8 mouse cellular contexts compared by ENCODE assay signal in genomic region chr7:29306619-29307018, GRCm38 (mm10). TPM values are rescaled to one million over a fixed set of nuclear protein-coding genes. Genes with fewer than 3 reads are reported as not detected.
A peak's percentile ranks its signal among the peaks of the same experiment; 100 is the strongest.
DNase-seq lines count a peak whose midpoint lies in the region; ATAC-seq and TF ChIP-seq lines count a peak whose summit lies in the region.

No protein-coding gene starts in this region.

- peak overlapping the region; percentile 95 for H3K4me2 ChIP-seq in embryonic facial prominence, embryonic 12.5 days (replicated peaks)
- peak overlapping the region; percentile 98; the same call in 1 of the 2 replicates for H3K4me2 ChIP-seq in limb, embryonic 12.5 days

- peaks cover 49% of the 10 kb centered on the region for H3K4me1 ChIP-seq in embryonic facial prominence, embryonic 12.5 days
- peaks cover 62% of the 10 kb centered on the region for H3K4me1 ChIP-seq in limb, embryonic 12.5 days (replicated peaks)
- peaks cover 24% of the 10 kb centered on the region for H3K4me1 ChIP-seq in olfactory bulb, adult 2 months (ENCODE audit: control insufficient read depth, insufficient read depth, low read length)

- H3K36me3 ChIP-seq in embryonic facial prominence, embryonic 12.5 days, result no peaks in the 10 kb centered on the region
- peaks cover 9% of the 10 kb centered on the region for H3K36me3 ChIP-seq in limb, embryonic 12.5 days

- 26% methylated on average over 7 of the region's 7 CpGs for WGBS in embryonic facial prominence, embryonic 12.5 days
- WGBS in limb, embryonic 12.5 days, result 27% methylated on average over 7 of the region's 7 CpGs
- 19% methylated on average over 7 of the region's 7 CpGs for WGBS in olfactory bulb, adult 2 months

- H3K27me3 ChIP-seq in embryonic facial prominence, embryonic 12.5 days, result peaks cover 21% of the 10 kb centered on the region; the same call in 1 of the 2 replicates
- H3K27me3 ChIP-seq in limb, embryonic 12.5 days, result peaks cover 17% of the 10 kb centered on the region; the same call in 1 of the 2 replicates

- H3K4me3 ChIP-seq in embryonic facial prominence, embryonic 12.5 days, result no peak overlapping the region
- no peak overlapping the region for H3K4me3 ChIP-seq in limb, embryonic 12.5 days (replicated peaks)
- no peak overlapping the region for H3K4me3 ChIP-seq in olfactory bulb, adult 2 months (ENCODE audit: insufficient read depth, low read depth, low read length)

- no peak for TF ChIP-seq POLR2A in olfactory bulb, adult 2 months (IDR thresholded peaks at IDR 0.05; ENCODE audit: insufficient read depth, low read depth, low read length)

- H3K27ac ChIP-seq in embryonic facial prominence, embryonic 12.5 days, result no peak overlapping the region
- H3K27ac ChIP-seq in limb, embryonic 12.5 days, result no peak overlapping the region
- H3K27ac ChIP-seq in olfactory bulb, adult 2 months (ENCODE audit: insufficient read depth, low read depth, low read length), result peak overlapping the region; percentile 39

- no peak overlapping the region for H3K9ac ChIP-seq in embryonic facial prominence, embryonic 12.5 days
- no peak overlapping the region for H3K9ac ChIP-seq in limb, embryonic 12.5 days (replicated peaks)

- H3K9me3 ChIP-seq in embryonic facial prominence, embryonic 12.5 days, result no peaks in the 10 kb centered on the region
- no peaks in the 10 kb centered on the region for H3K9me3 ChIP-seq in limb, embryonic 12.5 days

- no peak for ATAC-seq in embryonic facial prominence, embryonic 12.5 days (ENCODE audit: insufficient number of reproducible peaks, insufficient read depth, low FRiP score, low TSS enrichment)
- no peak for ATAC-seq in limb, embryonic 12.5 days (ENCODE audit: insufficient number of reproducible peaks, insufficient read depth, low FRiP score, low TSS enrichment, low read depth)

- peak; percentile 76 to 87 for DNase-seq in left cerebral cortex, postnatal 14 days (ENCODE audit: low spot score in 2 of 2)
- no peak for DNase-seq in left cerebral cortex, adult 18-20 months (ENCODE audit: low spot score in 2 of 2)
- DNase-seq in MN1 (ENCODE audit: low spot score), result peak; percentile 76
- no peak for DNase-seq in heart, postnatal 36 days
- no peak for DNase-seq in testis, postnatal 14 days (ENCODE audit: low spot score)

- no peak for TF ChIP-seq CTCF in olfactory bulb, adult 2 months (IDR thresholded peaks at IDR 0.05; ENCODE audit: insufficient read depth, low read depth, low read length)

- intact Hi-C loops in left cerebral cortex, postnatal 14 days (cut with DNase I), result loop anchor here (5.0 kb wide), 1 partner anchor 41 kb away; no protein-coding TSS in a partner anchor
- intact Hi-C loops in heart, postnatal 36 days (cut with DNase I), result loop anchor here (5.0 to 10.0 kb wide), 2 partner anchors 216 to 562 kb away; partner anchors contain the start of genes Mrps12 and Sars2

RNA-seq across cellular contexts. Expression of gene Dpf1, which starts 2.9 kb away (rescaled TPM):
- 100 to 1,000 TPM in 1 of 2 experiments, 10 to 100 TPM in 1; 97.6 to 105 TPM for total RNA-seq in left cerebral cortex, postnatal 14 days (2021)
- total RNA-seq in left cerebral cortex, adult 18-20 months (2021), result 100 to 1,000 TPM; 107 to 120 TPM
- 25.7 and 27.9 TPM in 2 replicates for polyA plus RNA-seq in embryonic facial prominence, embryonic 12.5 days (2016; fragmentation: Nextera tagmentation; extraction: Ambion mirVana)
- polyA plus RNA-seq in limb, embryonic 12.5 days (2016; fragmentation: Nextera tagmentation; extraction: Ambion mirVana), result 22.4 and 23.7 TPM in 2 replicates
- not detected in 2 replicates for polyA plus RNA-seq in olfactory bulb, adult 2 months (2012; ENCODE audit: insufficient read depth, insufficient read length, low replicate concordance, missing spikeins)
- under 1 TPM; 0.44 to 0.51 TPM for total RNA-seq in heart, postnatal 36 days (2021)

RNA-seq across cellular contexts. Expression of gene Ppp1r14a, which starts 17.5 kb away (rescaled TPM):
- 1 to 10 TPM; 6.6 to 8.0 TPM for total RNA-seq in left cerebral cortex, postnatal 14 days (2021)
- total RNA-seq in left cerebral cortex, adult 18-20 months (2021), result 10 to 100 TPM; 16.8 to 18.3 TPM
- 17.1 and 19.6 TPM in 2 replicates for polyA plus RNA-seq in embryonic facial prominence, embryonic 12.5 days (2016; fragmentation: Nextera tagmentation; extraction: Ambion mirVana)
- polyA plus RNA-seq in limb, embryonic 12.5 days (2016; fragmentation: Nextera tagmentation; extraction: Ambion mirVana), result 7.6 and 8.0 TPM in 2 replicates
- polyA plus RNA-seq in olfactory bulb, adult 2 months (2012; ENCODE audit: insufficient read depth, insufficient read length, low replicate concordance, missing spikeins), result not detected in 2 replicates
- total RNA-seq in heart, postnatal 36 days (2021), result 10 to 100 TPM in 1 of 2 experiments, 1 to 10 TPM in 1; 9.6 to 10.5 TPM

RNA-seq across cellular contexts. Expression of gene Spint2, which starts 24.9 kb away (rescaled TPM):
- 10 to 100 TPM; 11.5 to 19.4 TPM for total RNA-seq in left cerebral cortex, postnatal 14 days (2021)
- total RNA-seq in left cerebral cortex, adult 18-20 months (2021), result 10 to 100 TPM; 27.6 to 33.5 TPM
- polyA plus RNA-seq in embryonic facial prominence, embryonic 12.5 days (2016; fragmentation: Nextera tagmentation; extraction: Ambion mirVana), result 94.0 and 104 TPM in 2 replicates
- polyA plus RNA-seq in limb, embryonic 12.5 days (2016; fragmentation: Nextera tagmentation; extraction: Ambion mirVana), result 106 and 107 TPM in 2 replicates
- not detected in 2 replicates for polyA plus RNA-seq in olfactory bulb, adult 2 months (2012; ENCODE audit: insufficient read depth, insufficient read length, low replicate concordance, missing spikeins)
- total RNA-seq in heart, postnatal 36 days (2021), result 10 to 100 TPM; 34.8 to 44.9 TPM

RNA-seq across cellular contexts. Expression of gene 2200002D01Rik, which starts 58.4 kb away (rescaled TPM):
- not detected for total RNA-seq in left cerebral cortex, postnatal 14 days (2021)
- under 1 TPM; 0.65 to 0.98 TPM for total RNA-seq in left cerebral cortex, adult 18-20 months (2021)
- 1.9 and 2.6 TPM in 2 replicates for polyA plus RNA-seq in embryonic facial prominence, embryonic 12.5 days (2016; fragmentation: Nextera tagmentation; extraction: Ambion mirVana)
- 2.5 and 2.7 TPM in 2 replicates for polyA plus RNA-seq in limb, embryonic 12.5 days (2016; fragmentation: Nextera tagmentation; extraction: Ambion mirVana)
- not detected in 2 replicates for polyA plus RNA-seq in olfactory bulb, adult 2 months (2012; ENCODE audit: insufficient read depth, insufficient read length, low replicate concordance, missing spikeins)
- 1 to 10 TPM; 1.9 to 2.0 TPM for total RNA-seq in heart, postnatal 36 days (2021)

Comparison
In these comparisons a context has a peak if more than half of its experiments do, and no peak if none do; other contexts are left out.
1. DNase-seq: peak in left cerebral cortex, postnatal 14 days (2 of 2) and MN1 (single experiment); none in left cerebral cortex, adult 18-20 months (0 of 2), heart, postnatal 36 days (0 of 2) and testis, postnatal 14 days (single experiment).
2. RNA of gene Dpf1, which starts 2.9 kb away (total RNA-seq): 107 to 120 TPM in left cerebral cortex, adult 18-20 months and 97.6 to 105 TPM in left cerebral cortex, postnatal 14 days; 0.44 to 0.51 TPM in heart, postnatal 36 days; every median in the first group is over 10 times any median in the second.